Mouse (Mus musculus): ENCODE data around the gene Dhx9. TPM values are rescaled to one million over a fixed set of nuclear protein-coding genes. Genes with fewer than 3 reads are reported as not detected.
A peak's percentile ranks its signal among the peaks of the same experiment; 100 is the strongest.
"Not testable (repeated sequence)": the region's sequence is repeated elsewhere in the genome, so short reads cannot be mapped to it uniquely, and the experiment has no call there.

Dhx9 gene
- total RNA-seq (2021): 119 and 131 TPM in 2 replicates
- long read RNA-seq, experiment 1, partial matches to known transcripts: 0 of 3 reads
- long read RNA-seq, experiment 1, other reads (novel, unspliced or antisense): 3 of 3 reads
- long read RNA-seq, experiment 2, partial matches to known transcripts: 7 of 7 reads
- long read RNA-seq, experiment 2, other reads (novel, unspliced or antisense): 0 of 7 reads

- peak; percentile 100 for DNase-seq
These were observed at the start of gene Dhx9 for GRCm38 (mm10) chr1:153487500-153487879. Dhx9 (minus strand) TSS chr1:153487660.

- DNase-seq: peak; percentile 82
These were observed 48.2 kb upstream of the Dhx9 start for GRCm38 (mm10) chr1:153535611-153536010.

GRCm38 (mm10) chr1:153532896-153533295 lies 45.4 kb upstream of the Dhx9 start:
- DNase-seq: not testable (repeated sequence)

- DNase-seq: peak; percentile 32
These were observed 44.9 kb upstream of the Dhx9 start for GRCm38 (mm10) chr1:153532234-153532841.

- DNase-seq: no peak
These were observed 44.3 kb upstream of the Dhx9 start for GRCm38 (mm10) chr1:153531677-153532233.

GRCm38 (mm10) chr1:153522116-153522515 lies 34.7 kb upstream of the Dhx9 start:
- no peak for DNase-seq

GRCm38 (mm10) chr1:153515368-153515767 lies 27.9 kb upstream of the Dhx9 start:
- no peak for DNase-seq

GRCm38 (mm10) chr1:153510330-153511009 lies 23.0 kb upstream of the Dhx9 start:
- no peak for DNase-seq

- DNase-seq: not testable (repeated sequence)
These were observed 22.1 kb upstream of the Dhx9 start for GRCm38 (mm10) chr1:153509569-153509968.

- no peak for DNase-seq
These were observed 21.6 kb upstream of the Dhx9 start for GRCm38 (mm10) chr1:153509012-153509411.

- DNase-seq: peak; percentile 74
These were observed 18.8 kb upstream of the Dhx9 start for GRCm38 (mm10) chr1:153506266-153506665.

- DNase-seq: peak; percentile 56
These were observed 14.3 kb upstream of the Dhx9 start for GRCm38 (mm10) chr1:153501644-153502321.

GRCm38 (mm10) chr1:153500030-153500429 lies 12.6 kb upstream of the Dhx9 start:
- DNase-seq: no peak

GRCm38 (mm10) chr1:153496030-153496429 lies 8.6 kb upstream of the Dhx9 start:
- no peak for DNase-seq

GRCm38 (mm10) chr1:153493931-153494330 lies 6.5 kb upstream of the Dhx9 start:
- DNase-seq: no peak

- DNase-seq: peak; percentile 72
These were observed 5.9 kb upstream of the Dhx9 start for GRCm38 (mm10) chr1:153493338-153493737.

- no peak for DNase-seq
These were observed 4.4 kb upstream of the Dhx9 start for GRCm38 (mm10) chr1:153491822-153492221.

- no peak for DNase-seq
These were observed 3.9 kb upstream of the Dhx9 start for GRCm38 (mm10) chr1:153491345-153491744.

- no peak for DNase-seq
These were observed 2.5 kb upstream of the Dhx9 start for GRCm38 (mm10) chr1:153489963-153490362.

GRCm38 (mm10) chr1:153489540-153489939 lies 2.1 kb upstream of the Dhx9 start:
- no peak for DNase-seq

GRCm38 (mm10) chr1:153489132-153489531 lies 1.7 kb upstream of the Dhx9 start:
- DNase-seq: peak; percentile 40

GRCm38 (mm10) chr1:153486767-153487499 lies 527 bp downstream of the Dhx9 start:
- DNase-seq: peak; percentile 76

Measured in adrenal gland, postnatal 14 days (tissue).